ENCODE assay signal across 21 mouse cellular contexts in the genomic region with DNA sequence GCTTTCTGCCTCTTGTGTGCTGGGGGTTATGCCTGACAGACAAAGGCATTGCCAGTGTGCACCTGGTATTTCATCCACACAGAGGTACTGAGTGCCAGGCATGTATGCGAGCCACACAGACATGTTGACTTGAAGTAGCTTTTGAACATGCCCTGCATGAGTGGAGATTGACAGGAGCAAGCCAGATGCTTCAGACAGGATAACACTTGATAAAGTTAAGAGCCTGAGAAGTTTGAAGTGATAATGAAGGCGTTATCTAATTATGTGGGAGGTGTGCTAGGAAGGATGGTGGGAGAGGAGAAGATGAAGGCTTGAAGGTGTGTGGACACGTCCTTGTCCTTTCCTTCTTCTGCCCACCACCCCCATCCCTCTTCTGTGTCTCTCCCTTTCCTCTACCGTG. TPM values are rescaled to one million over a fixed set of nuclear protein-coding genes. Genes with fewer than 3 reads are reported as not detected.
DNase-seq lines count a peak whose midpoint lies in the region; ATAC-seq and TF ChIP-seq lines count a peak whose summit lies in the region.
"Had no signal": no experiment of that assay in that cellular context is flagged by ENCODE, and none has a peak within 500 bp of the region (broad histone marks: within the 10 kb centered on the region; RNA-seq: fewer than 3 reads in every experiment).

No protein-coding gene starts in this region.

- WGBS in forebrain, embryonic 10.5 days, result 86% methylated on average over 4 of the region's 4 CpGs
- 80% methylated on average over 4 of the region's 4 CpGs for WGBS in forebrain, embryonic 13.5 days
- 77% methylated on average over 3 of the region's 4 CpGs for WGBS in stomach, embryonic 14.5 days
- WGBS in stomach, postnatal 0 days, result 78% methylated on average over 4 of the region's 4 CpGs
- WGBS in liver, embryonic 14.5 days (ENCODE audit: insufficient replicate concordance), result 27% methylated on average over 4 of the region's 4 CpGs

- no peaks in the 10 kb centered on the region for H3K27me3 ChIP-seq in forebrain, embryonic 10.5 days (ENCODE audit: poor library complexity, severe bottlenecking)
- H3K27me3 ChIP-seq in forebrain, embryonic 13.5 days, result no peaks in the 10 kb centered on the region
- H3K27me3 ChIP-seq in stomach, embryonic 14.5 days (ENCODE audit: control insufficient read depth, insufficient read depth, low read length), result no peaks in the 10 kb centered on the region
- H3K27me3 ChIP-seq in stomach, postnatal 0 days (ENCODE audit: control insufficient read depth, insufficient read depth, low read length), result no peaks in the 10 kb centered on the region
- H3K27me3 ChIP-seq in liver, embryonic 14.5 days (ENCODE audit: control insufficient read depth, insufficient read depth, low read length), result no peaks in the 10 kb centered on the region
- H3K27me3 ChIP-seq: embryonic facial prominence, embryonic 12.5 days; hindbrain, embryonic 15.5 days; limb, embryonic 15.5 days had no signal

- ATAC-seq in forebrain, embryonic 13.5 days, result no peak
- ATAC-seq in stomach, embryonic 14.5 days (ENCODE audit: insufficient number of reproducible peaks, insufficient read depth, low FRiP score, low read depth), result 0 out of 2 replicates have a peak, but pooled peaks have one; percentile 11
- ATAC-seq in stomach, postnatal 0 days (ENCODE audit: low FRiP score, low TSS enrichment), result no peak
- ATAC-seq in liver, embryonic 14.5 days (ENCODE audit: insufficient read depth), result peak; percentile 68
- ATAC-seq: CD4-positive, CD25-positive, alpha-beta regulatory T cell, adult 4 months had no signal

- no peak overlapping the region for H3K9ac ChIP-seq in forebrain, embryonic 13.5 days
- H3K9ac ChIP-seq in stomach, embryonic 14.5 days (replicated peaks; ENCODE audit: low read depth, low read length), result no peak overlapping the region
- no peak overlapping the region for H3K9ac ChIP-seq in stomach, postnatal 0 days (ENCODE audit: low read length)
- peak overlapping the region; percentile 48 for H3K9ac ChIP-seq in liver, embryonic 14.5 days (replicated peaks)
- H3K9ac ChIP-seq: embryonic facial prominence, embryonic 12.5 days; hindbrain, embryonic 15.5 days; limb, embryonic 15.5 days had no signal

- TF ChIP-seq EP300 in stomach, postnatal 0 days (optimal IDR thresholded peaks at IDR 0.05), result no peak
- peak; percentile 93 for TF ChIP-seq EP300 in liver, embryonic 14.5 days (IDR thresholded peaks at IDR 0.05; ENCODE audit: low read depth)

- H3K27ac ChIP-seq in forebrain, embryonic 10.5 days, result peak overlapping the region; percentile 30; the same call in 1 of the 2 replicates
- no peak overlapping the region for H3K27ac ChIP-seq in forebrain, embryonic 13.5 days
- no peak overlapping the region for H3K27ac ChIP-seq in stomach, embryonic 14.5 days (ENCODE audit: low read length)
- H3K27ac ChIP-seq in stomach, postnatal 0 days (replicated peaks), result no peak overlapping the region
- H3K27ac ChIP-seq in liver, embryonic 14.5 days, result peak overlapping the region; percentile 92
- H3K27ac ChIP-seq: embryonic facial prominence, embryonic 12.5 days; hindbrain, embryonic 15.5 days; limb, embryonic 15.5 days had no signal

- DNase-seq in forebrain, embryonic 10.5 days (ENCODE audit: extremely low spot score, low spot score), result no peak
- DNase-seq in stomach, postnatal 0 days (ENCODE audit: low spot score), result no peak
- peak in 2 of 3 experiments; percentile 58 to 75 for DNase-seq in liver, embryonic 14.5 days (ENCODE audit: low read depth in 3 of 3, low spot score in 3 of 3)
- DNase-seq in adrenal gland, postnatal 14 days, result no peak
- DNase-seq in kidney, postnatal 10 days, result no peak
- no peak for DNase-seq in adrenal gland, postnatal 25 days
- DNase-seq: adrenal gland, adult 2 months; cerebellum, adult 8-10 months; gastrocnemius, postnatal 36 days; kidney, adult 2 months; kidney, postnatal 4 days; lung, postnatal 10 days; right cerebral cortex, postnatal 14 days; thymus, postnatal 36 days had no signal

- H3K36me3 ChIP-seq in forebrain, embryonic 10.5 days (replicated peaks), result no peaks in the 10 kb centered on the region
- no peaks in the 10 kb centered on the region for H3K36me3 ChIP-seq in forebrain, embryonic 13.5 days (ENCODE audit: poor library complexity, severe bottlenecking)
- no peaks in the 10 kb centered on the region for H3K36me3 ChIP-seq in stomach, embryonic 14.5 days (ENCODE audit: control insufficient read depth, insufficient read depth, low read length)
- no peaks in the 10 kb centered on the region for H3K36me3 ChIP-seq in stomach, postnatal 0 days (ENCODE audit: control insufficient read depth, insufficient read depth, low read length)
- H3K36me3 ChIP-seq in liver, embryonic 14.5 days (replicated peaks; ENCODE audit: control insufficient read depth, insufficient read depth, low read depth), result no peaks in the 10 kb centered on the region
- H3K36me3 ChIP-seq: embryonic facial prominence, embryonic 12.5 days; hindbrain, embryonic 15.5 days; limb, embryonic 15.5 days had no signal

- no peak overlapping the region for H3K4me3 ChIP-seq in forebrain, embryonic 10.5 days
- H3K4me3 ChIP-seq in forebrain, embryonic 13.5 days, result no peak overlapping the region
- no peak overlapping the region for H3K4me3 ChIP-seq in stomach, embryonic 14.5 days (ENCODE audit: low read depth, low read length)
- no peak overlapping the region for H3K4me3 ChIP-seq in stomach, postnatal 0 days (ENCODE audit: low read depth, low read length)
- no peak overlapping the region for H3K4me3 ChIP-seq in liver, embryonic 14.5 days (ENCODE audit: insufficient read depth in 1 of 2, low read depth in 2 of 2, low read length in 2 of 2)
- H3K4me3 ChIP-seq: embryonic facial prominence, embryonic 12.5 days; hindbrain, embryonic 15.5 days; limb, embryonic 15.5 days had no signal

- H3K4me1 ChIP-seq in forebrain, embryonic 10.5 days, result peaks cover 34% of the 10 kb centered on the region
- H3K4me1 ChIP-seq in forebrain, embryonic 13.5 days, result peaks cover 12% of the 10 kb centered on the region
- 0 out of 2 replicates have a peak, but pooled peaks cover 5% of the 10 kb centered on the region for H3K4me1 ChIP-seq in stomach, embryonic 14.5 days (ENCODE audit: control insufficient read depth, insufficient read depth, low read length)
- H3K4me1 ChIP-seq in stomach, postnatal 0 days (replicated peaks; ENCODE audit: control insufficient read depth, insufficient read depth), result no peaks in the 10 kb centered on the region
- H3K4me1 ChIP-seq in liver, embryonic 14.5 days (replicated peaks; ENCODE audit: control insufficient read depth in 2 of 2, insufficient read depth in 2 of 2, low read length in 1 of 2), result peaks cover 57 to 72% of the 10 kb centered on the region in 2 experiments

- H3K4me2 ChIP-seq in forebrain, embryonic 13.5 days, result no peak overlapping the region
- no peak overlapping the region for H3K4me2 ChIP-seq in stomach, embryonic 14.5 days (replicated peaks; ENCODE audit: low read depth, low read length)
- no peak overlapping the region for H3K4me2 ChIP-seq in stomach, postnatal 0 days (replicated peaks; ENCODE audit: low read depth)
- peak overlapping the region; percentile 56 for H3K4me2 ChIP-seq in liver, embryonic 14.5 days (ENCODE audit: low read depth)
- H3K4me2 ChIP-seq: embryonic facial prominence, embryonic 12.5 days; hindbrain, embryonic 15.5 days; limb, embryonic 15.5 days; midbrain, embryonic 11.5 days had no signal

- no peak for TF ChIP-seq CTCF in stomach, postnatal 0 days (IDR thresholded peaks at IDR 0.05; ENCODE audit: low read depth)
- no peak for TF ChIP-seq CTCF in liver, embryonic 14.5 days (IDR thresholded peaks at IDR 0.05; ENCODE audit: low read depth)

- no peaks in the 10 kb centered on the region for H3K9me3 ChIP-seq in forebrain, embryonic 10.5 days
- no peaks in the 10 kb centered on the region for H3K9me3 ChIP-seq in forebrain, embryonic 13.5 days (replicated peaks)
- H3K9me3 ChIP-seq in stomach, embryonic 14.5 days (ENCODE audit: control insufficient read depth, low read depth, low read length), result no peaks in the 10 kb centered on the region
- no peaks in the 10 kb centered on the region for H3K9me3 ChIP-seq in stomach, postnatal 0 days (ENCODE audit: control insufficient read depth, low read length)
- no peaks in the 10 kb centered on the region; the same call in 1 of the 2 replicates for H3K9me3 ChIP-seq in liver, embryonic 14.5 days (ENCODE audit: control insufficient read depth, low read length)
- H3K9me3 ChIP-seq: embryonic facial prominence, embryonic 12.5 days; hindbrain, embryonic 15.5 days; limb, embryonic 15.5 days had no signal

RNA-seq across cellular contexts. Expression of gene Chst11, which starts 28.7 kb away (rescaled TPM):
- 0.99 and 1.1 TPM in 2 replicates for polyA plus RNA-seq in forebrain, embryonic 10.5 days (2016; fragmentation: Nextera tagmentation; extraction: Ambion mirVana)
- 2.1 and 2.5 TPM in 2 replicates for polyA plus RNA-seq in forebrain, embryonic 13.5 days (2015; fragmentation: Nextera tagmentation; extraction: Ambion mirVana)
- 2.0 TPM in 2 replicates for polyA plus RNA-seq in stomach, embryonic 14.5 days (2014; fragmentation: Nextera tagmentation; extraction: Ambion mirVana)
- polyA plus RNA-seq in stomach, postnatal 0 days (2015; fragmentation: Nextera tagmentation; extraction: Ambion mirVana), result 0.35 and 0.45 TPM in 2 replicates
- 5.2 TPM in 2 replicates for polyA plus RNA-seq in liver, embryonic 14.5 days (2012; rRNA removed)
- polyA plus RNA-seq in liver, embryonic 14.5 days (2014; fragmentation: Nextera tagmentation; extraction: Ambion mirVana), result 1.8 and 2.0 TPM in 2 replicates
- total RNA-seq in adrenal gland, postnatal 14 days (2021), result 31.8 and 33.6 TPM in 2 replicates
- total RNA-seq in adrenal gland, postnatal 25 days (2021), result 34.0 and 44.0 TPM in 2 replicates

Comparison
In these comparisons a context has a peak if more than half of its experiments do, and no peak if none do; other contexts are left out.
1. H3K27ac ChIP-seq: peak in forebrain, embryonic 10.5 days (single experiment) and liver, embryonic 14.5 days (single experiment); none in forebrain, embryonic 13.5 days (single experiment), stomach, embryonic 14.5 days (single experiment) and stomach, postnatal 0 days (single experiment).
2. ATAC-seq: peak in stomach, embryonic 14.5 days (single experiment) and liver, embryonic 14.5 days (single experiment); none in forebrain, embryonic 13.5 days (single experiment) and stomach, postnatal 0 days (single experiment).
3. DNase-seq: peak in liver, embryonic 14.5 days (2 of 3); none in forebrain, embryonic 10.5 days (single experiment), stomach, postnatal 0 days (single experiment), adrenal gland, postnatal 14 days (single experiment), kidney, postnatal 10 days (single experiment) and adrenal gland, postnatal 25 days (single experiment).